Mouse (Mus musculus) megakaryocyte, embryonic 14.5 days (primary cell): ENCODE data around the gene Cactin.

Experiments
- FLI1 ChIP-seq: IDR thresholded peaks from 2 replicates; pipeline ENCODE4 v1.6.1; 2012; ENCODE audit warnings: low read length, inconsistent platforms, mixed read lengths
- GATA1 ChIP-seq: IDR thresholded peaks from 3 replicates; pipeline ENCODE4 v1.6.1; 2012; ENCODE audit warnings: mixed read lengths, low read length, inconsistent platforms, borderline replicate concordance

- TF ChIP-seq GATA1, result no peak
- no peak for TF ChIP-seq FLI1
Measured at GRCm38 (mm10) chr10:81344421-81345161, 23.7 kb downstream of the Cactin start.
